Mouse (Mus musculus) gastrocnemius, adult 2 months (tissue): ENCODE measurements around the gene 1110032A03Rik. TPM values are rescaled to one million over a fixed set of nuclear protein-coding genes. Genes with fewer than 3 reads are reported as not detected.
A peak's percentile ranks its signal among the peaks of the same experiment; 100 is the strongest.

Experiments
- DNase-seq: peaks from one replicate; pipeline ENCODE4 v3.0.0; 2022
- H3K27ac ChIP-seq: fragments of 200-600 bp; 2 replicates; pipeline ENCODE4 v1.8.1; 2022; ENCODE audit warnings: mild to moderate bottlenecking
- H3K4me3 ChIP-seq: fragments of 200-600 bp; 2 replicates; pipeline ENCODE4 v1.8.1; 2022; ENCODE audit warnings: mild to moderate bottlenecking, moderate library complexity
- CTCF ChIP-seq: fragments of 200-600 bp; IDR thresholded peaks from 2 replicates; pipeline ENCODE4 v1.8.1; 2022; ENCODE audit warnings: antibody characterized with exemption, mild to moderate bottlenecking, moderate library complexity
- intact Hi-C: fragments of 180-260 bp; cut with DNase I; formaldehyde crosslinking; loops from one replicate; pipeline ENCODE4 v1.15.1; 2025
- total RNA-seq, 2 experiments: library from RNA; stranded (reverse); gene quantifications; 2 replicates each; pipeline ENCODE4 v1.2.3; 2021

The 1110032A03Rik gene
- total RNA-seq, 2 experiments from 2014 or later = 10.4 to 11.2 TPM

GRCm38 (mm10) chr9:50742261-50742660 lies 33.1 kb downstream of the 1110032A03Rik start:
- Histone ChIP-seq H3K4me3 (no peak overlapping the region), H3K27ac (peak overlapping the region; percentile 61)
- no peak for DNase-seq
- no peak for TF ChIP-seq CTCF
- intact Hi-C loops = no loop called here

- no peak for DNase-seq
- intact Hi-C loops = no loop called here
- peak overlapping the region; percentile 61; the same call in 1 of the 2 replicates for H3K27ac ChIP-seq
- TF ChIP-seq CTCF = no peak
- H3K4me3 ChIP-seq = no peak overlapping the region
Observed at GRCm38 (mm10) chr9:50740867-50741784, 34.2 kb downstream of the 1110032A03Rik start.

- H3K27ac ChIP-seq = peak within 1 kb of the TSS; percentile 62
- H3K4me3 ChIP-seq = peak within 1 kb of the TSS; percentile 71
- peak; percentile 95 for DNase-seq
- intact Hi-C loops = no loop called here
- no peak for TF ChIP-seq CTCF
Observed at GRCm38 (mm10) chr9:50738914-50739870, 36.1 kb downstream of the 1110032A03Rik start, which contains the start of gene Dixdc1. Gene Dixdc1 (minus strand): TSS chr9:50739517.

- peak; percentile 62 for DNase-seq
- intact Hi-C loops = loop anchor here (1.0 kb wide), 1 partner anchor 25 kb away; no protein-coding TSS in a partner anchor
- peak; percentile 85 for TF ChIP-seq CTCF
- no peak overlapping the region for H3K27ac ChIP-seq
- H3K4me3 ChIP-seq = peak overlapping the region; percentile 33
Observed at GRCm38 (mm10) chr9:50734989-50735388, 40.3 kb downstream of the 1110032A03Rik start.

GRCm38 (mm10) chr9:50732560-50732959 lies 42.8 kb downstream of the 1110032A03Rik start:
- TF ChIP-seq CTCF = no peak
- Histone ChIP-seq H3K4me3 (no peak overlapping the region), H3K27ac (no peak overlapping the region)
- DNase-seq = no peak
- intact Hi-C loops = no loop called here

- Histone ChIP-seq H3K27ac (no peak overlapping the region), H3K4me3 (no peak overlapping the region)
- no peak for DNase-seq
- no peak for TF ChIP-seq CTCF
- intact Hi-C loops = no loop called here
Observed at GRCm38 (mm10) chr9:50729600-50729999, 45.7 kb downstream of the 1110032A03Rik start.

GRCm38 (mm10) chr9:50727925-50728651 lies 47.2 kb downstream of the 1110032A03Rik start:
- intact Hi-C loops = no loop called here
- peak; percentile 77 for DNase-seq
- H3K27ac ChIP-seq = peak overlapping the region; percentile 66
- peak; percentile 18; the same call in 1 of the 2 replicates for TF ChIP-seq CTCF
- peak overlapping the region; percentile 84 for H3K4me3 ChIP-seq

GRCm38 (mm10) chr9:50727171-50727924 lies 48.0 kb downstream of the 1110032A03Rik start:
- peak; percentile 50 for DNase-seq
- Histone ChIP-seq H3K27ac (peak overlapping the region; percentile 66), H3K4me3 (peak overlapping the region; percentile 84)
- intact Hi-C loops = no loop called here
- TF ChIP-seq CTCF = no peak

GRCm38 (mm10) chr9:50725921-50726590 lies 49.3 kb downstream of the 1110032A03Rik start:
- TF ChIP-seq CTCF = no peak
- Histone ChIP-seq H3K27ac (peak overlapping the region; percentile 63), H3K4me3 (no peak overlapping the region)
- intact Hi-C loops = no loop called here
- no peak for DNase-seq

- H3K27ac ChIP-seq = peak overlapping the region; percentile 20; the same call in 1 of the 2 replicates
- no peak for DNase-seq
- intact Hi-C loops = no loop called here
- TF ChIP-seq CTCF = no peak
- no peak overlapping the region for H3K4me3 ChIP-seq
Observed at GRCm38 (mm10) chr9:50724661-50725330, 50.5 kb downstream of the 1110032A03Rik start.
